Comparison of ENCODE assay signal across 12 mouse cellular contexts in the genomic region with DNA sequence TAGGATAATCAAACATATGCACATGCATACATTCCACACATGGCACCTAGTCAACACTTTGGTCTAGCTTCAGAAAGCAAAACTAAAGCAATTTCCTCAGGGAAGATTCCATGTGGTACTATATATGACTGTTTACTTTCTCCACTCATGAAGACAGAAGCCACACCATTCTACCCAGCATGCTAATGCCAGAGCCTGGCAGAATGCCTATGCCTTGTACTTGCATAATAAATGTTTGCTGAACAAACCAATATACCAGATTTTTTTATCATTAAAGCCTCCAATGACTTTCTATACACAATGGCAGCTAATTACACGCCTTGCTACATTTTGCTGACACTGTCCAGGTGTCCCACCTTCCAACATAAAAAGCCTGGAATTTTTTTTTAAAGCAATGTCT. TPM values are rescaled to one million over a fixed set of nuclear protein-coding genes. Genes with fewer than 3 reads are reported as not detected.
DNase-seq lines count a peak whose midpoint lies in the region; ATAC-seq and TF ChIP-seq lines count a peak whose summit lies in the region.
"Had no signal": no experiment of that assay in that cellular context is flagged by ENCODE, and none has a peak within 500 bp of the region (broad histone marks: within the 10 kb centered on the region; RNA-seq: fewer than 3 reads in every experiment).

No protein-coding gene starts in this region.

- WGBS in heart, embryonic 15.5 days: 61% methylated on average over 1 of the region's 1 CpGs
- 79% methylated on average over 1 of the region's 1 CpGs for WGBS in midbrain, embryonic 12.5 days
- WGBS in midbrain, postnatal 0 days: 54% methylated on average over 1 of the region's 1 CpGs
- WGBS in forebrain, embryonic 14.5 days: 49% methylated on average over 1 of the region's 1 CpGs
- WGBS in stomach, postnatal 0 days: 56% methylated on average over 1 of the region's 1 CpGs
- 78% methylated on average over 1 of the region's 1 CpGs for WGBS in heart, embryonic 10.5 days

- no peak for TF ChIP-seq EP300 in stomach, postnatal 0 days (optimal IDR thresholded peaks at IDR 0.05)

- no peak for TF ChIP-seq CTCF in midbrain, postnatal 0 days (IDR thresholded peaks at IDR 0.05)
- TF ChIP-seq CTCF in stomach, postnatal 0 days (IDR thresholded peaks at IDR 0.05; ENCODE audit: low read depth): no peak

- no peaks in the 10 kb centered on the region for H3K9me3 ChIP-seq in heart, embryonic 15.5 days (replicated peaks)
- H3K9me3 ChIP-seq in midbrain, embryonic 12.5 days: no peaks in the 10 kb centered on the region
- H3K9me3 ChIP-seq in midbrain, postnatal 0 days (ENCODE audit: low read length): no peaks in the 10 kb centered on the region
- H3K9me3 ChIP-seq in forebrain, embryonic 14.5 days (replicated peaks; ENCODE audit: control insufficient read depth, low read length): no peaks in the 10 kb centered on the region
- no peaks in the 10 kb centered on the region for H3K9me3 ChIP-seq in stomach, postnatal 0 days (ENCODE audit: control insufficient read depth, low read length)
- no peaks in the 10 kb centered on the region for H3K9me3 ChIP-seq in heart, embryonic 10.5 days
- H3K9me3 ChIP-seq: intestine, embryonic 15.5 days had no signal

- 0 out of 2 replicates have a peak overlapping the region, but pooled peaks have one; percentile 0 for H3K4me3 ChIP-seq in heart, embryonic 15.5 days
- H3K4me3 ChIP-seq in midbrain, embryonic 12.5 days: no peak overlapping the region
- H3K4me3 ChIP-seq in midbrain, postnatal 0 days (ENCODE audit: low read depth, low read length): no peak overlapping the region
- H3K4me3 ChIP-seq in forebrain, embryonic 14.5 days (ENCODE audit: low read depth, low read length): peak overlapping the region; percentile 49; the same call in 1 of the 2 replicates
- H3K4me3 ChIP-seq in stomach, postnatal 0 days (ENCODE audit: low read depth, low read length): no peak overlapping the region
- no peak overlapping the region for H3K4me3 ChIP-seq in heart, embryonic 10.5 days
- H3K4me3 ChIP-seq: left cerebral cortex, adult 2 months had no signal

- DNase-seq in heart, adult 11 months: no peak
- no peak for DNase-seq in midbrain, postnatal 0 days (ENCODE audit: low spot score)
- peak; percentile 46 for DNase-seq in forebrain, embryonic 14.5 days (ENCODE audit: low spot score)
- peak; percentile 13 for DNase-seq in stomach, postnatal 0 days (ENCODE audit: low spot score)
- no peak for DNase-seq in thymus, postnatal 0 days (ENCODE audit: low spot score)
- no peak for DNase-seq in heart, embryonic 10.5 days (ENCODE audit: low spot score)
- DNase-seq: gastrocnemius, postnatal 36 days; thymus, adult 18-20 months had no signal

- no peaks in the 10 kb centered on the region for H3K36me3 ChIP-seq in heart, embryonic 15.5 days
- 0 out of 2 replicates have a peak, but pooled peaks cover 2% of the 10 kb centered on the region for H3K36me3 ChIP-seq in midbrain, embryonic 12.5 days
- no peaks in the 10 kb centered on the region for H3K36me3 ChIP-seq in midbrain, postnatal 0 days (ENCODE audit: insufficient read depth, low read length)
- H3K36me3 ChIP-seq in forebrain, embryonic 14.5 days (ENCODE audit: control insufficient read depth, insufficient read depth, low read length): no peaks in the 10 kb centered on the region
- H3K36me3 ChIP-seq in stomach, postnatal 0 days (ENCODE audit: control insufficient read depth, insufficient read depth, low read length): no peaks in the 10 kb centered on the region
- peaks cover 2% of the 10 kb centered on the region; the same call in 1 of the 2 replicates for H3K36me3 ChIP-seq in heart, embryonic 10.5 days
- H3K36me3 ChIP-seq: intestine, embryonic 15.5 days had no signal

- H3K4me2 ChIP-seq in heart, embryonic 15.5 days: peak overlapping the region; percentile 65; the same call in 1 of the 2 replicates
- H3K4me2 ChIP-seq in midbrain, embryonic 12.5 days (replicated peaks): peak overlapping the region; percentile 22; the same call in 1 of the 2 replicates
- no peak overlapping the region for H3K4me2 ChIP-seq in midbrain, postnatal 0 days (ENCODE audit: low read depth, low read length, poor library complexity, severe bottlenecking)
- H3K4me2 ChIP-seq in forebrain, embryonic 14.5 days (ENCODE audit: low read length): peak overlapping the region; percentile 57
- H3K4me2 ChIP-seq in stomach, postnatal 0 days (replicated peaks; ENCODE audit: low read depth): no peak overlapping the region

- H3K9ac ChIP-seq in heart, embryonic 15.5 days: no peak overlapping the region
- no peak overlapping the region for H3K9ac ChIP-seq in midbrain, embryonic 12.5 days (replicated peaks)
- no peak overlapping the region for H3K9ac ChIP-seq in midbrain, postnatal 0 days (replicated peaks; ENCODE audit: low read length, poor library complexity, severe bottlenecking)
- H3K9ac ChIP-seq in forebrain, embryonic 14.5 days (ENCODE audit: low read length): no peak overlapping the region
- no peak overlapping the region for H3K9ac ChIP-seq in stomach, postnatal 0 days (ENCODE audit: low read length)
- H3K9ac ChIP-seq: intestine, embryonic 15.5 days had no signal

- no peak for ATAC-seq in heart, embryonic 15.5 days (replicated peaks; ENCODE audit: insufficient number of reproducible peaks, insufficient read depth, low FRiP score, low read depth)
- no peak for ATAC-seq in midbrain, embryonic 12.5 days (ENCODE audit: low FRiP score, low read depth)
- ATAC-seq in midbrain, postnatal 0 days (ENCODE audit: low FRiP score): no peak
- ATAC-seq in forebrain, embryonic 14.5 days: no peak
- ATAC-seq in stomach, postnatal 0 days (ENCODE audit: low FRiP score, low TSS enrichment): no peak
- ATAC-seq: intestine, embryonic 15.5 days had no signal

- no peaks in the 10 kb centered on the region for H3K27me3 ChIP-seq in heart, embryonic 15.5 days
- no peaks in the 10 kb centered on the region for H3K27me3 ChIP-seq in midbrain, embryonic 12.5 days
- no peaks in the 10 kb centered on the region for H3K27me3 ChIP-seq in midbrain, postnatal 0 days (ENCODE audit: insufficient read depth, low read length)
- H3K27me3 ChIP-seq in forebrain, embryonic 14.5 days (replicated peaks; ENCODE audit: control insufficient read depth, insufficient read depth, low read length): no peaks in the 10 kb centered on the region
- no peaks in the 10 kb centered on the region for H3K27me3 ChIP-seq in stomach, postnatal 0 days (ENCODE audit: control insufficient read depth, insufficient read depth, low read length)
- no peaks in the 10 kb centered on the region for H3K27me3 ChIP-seq in heart, embryonic 10.5 days (ENCODE audit: insufficient read depth, poor library complexity, severe bottlenecking)
- H3K27me3 ChIP-seq: intestine, embryonic 15.5 days had no signal

- no peaks in the 10 kb centered on the region for H3K4me1 ChIP-seq in heart, embryonic 15.5 days (replicated peaks)
- H3K4me1 ChIP-seq in midbrain, embryonic 12.5 days: peaks cover 4% of the 10 kb centered on the region; the same call in 1 of the 2 replicates
- no peaks in the 10 kb centered on the region for H3K4me1 ChIP-seq in midbrain, postnatal 0 days (ENCODE audit: insufficient read depth, low read length)
- H3K4me1 ChIP-seq in forebrain, embryonic 14.5 days (ENCODE audit: control insufficient read depth, insufficient read depth, low read length): no peaks in the 10 kb centered on the region
- H3K4me1 ChIP-seq in stomach, postnatal 0 days (replicated peaks; ENCODE audit: control insufficient read depth, insufficient read depth): no peaks in the 10 kb centered on the region
- no peaks in the 10 kb centered on the region for H3K4me1 ChIP-seq in heart, embryonic 10.5 days
- H3K4me1 ChIP-seq: intestine, embryonic 15.5 days had no signal

- no peak overlapping the region for H3K27ac ChIP-seq in heart, embryonic 15.5 days
- H3K27ac ChIP-seq in midbrain, embryonic 12.5 days (replicated peaks): no peak overlapping the region
- H3K27ac ChIP-seq in midbrain, postnatal 0 days (ENCODE audit: low read depth, low read length): no peak overlapping the region
- H3K27ac ChIP-seq in forebrain, embryonic 14.5 days (ENCODE audit: low read depth, low read length): no peak overlapping the region
- H3K27ac ChIP-seq in stomach, postnatal 0 days (replicated peaks): no peak overlapping the region
- no peak overlapping the region for H3K27ac ChIP-seq in heart, embryonic 10.5 days
- H3K27ac ChIP-seq: intestine, embryonic 15.5 days; left cerebral cortex, adult 2 months had no signal

RNA-seq across cellular contexts. Expression of gene Pola1, which starts 1.7 kb away (rescaled TPM):
- 9.0 and 11.0 TPM in 2 replicates for polyA plus RNA-seq in heart, embryonic 15.5 days (2015; fragmentation: Nextera tagmentation; extraction: Ambion mirVana)
- 17.6 and 21.7 TPM in 2 replicates for polyA plus RNA-seq in midbrain, embryonic 12.5 days (2016; fragmentation: Nextera tagmentation; extraction: Ambion mirVana)
- 5.1 and 7.5 TPM in 2 replicates for total RNA-seq in midbrain, postnatal 0 days (2014; rRNA removed)
- polyA plus RNA-seq in midbrain, postnatal 0 days (2015; fragmentation: Nextera tagmentation; extraction: Ambion mirVana): 1.3 and 1.7 TPM in 2 replicates
- 8.1 and 8.6 TPM in 2 replicates for polyA plus RNA-seq in forebrain, embryonic 14.5 days (2014; fragmentation: Nextera tagmentation; extraction: Ambion mirVana)
- 3.5 and 3.7 TPM in 2 replicates for polyA plus RNA-seq in stomach, postnatal 0 days (2015; fragmentation: Nextera tagmentation; extraction: Ambion mirVana)
- 15.9 and 17.4 TPM in 2 replicates for polyA plus RNA-seq in thymus, postnatal 0 days (2015; fragmentation: Nextera tagmentation; extraction: Ambion mirVana)
- 14.8 and 16.1 TPM in 2 replicates for polyA plus RNA-seq in heart, embryonic 10.5 days (2016; fragmentation: Nextera tagmentation; extraction: Ambion mirVana)

RNA-seq across cellular contexts. Expression of gene Pcyt1b, which starts 24.4 kb away (rescaled TPM):
- polyA plus RNA-seq in heart, embryonic 15.5 days (2015; fragmentation: Nextera tagmentation; extraction: Ambion mirVana): 0.69 and 1.1 TPM in 2 replicates
- 15.0 and 16.7 TPM in 2 replicates for polyA plus RNA-seq in midbrain, embryonic 12.5 days (2016; fragmentation: Nextera tagmentation; extraction: Ambion mirVana)
- 23.7 and 24.5 TPM in 2 replicates for total RNA-seq in midbrain, postnatal 0 days (2014; rRNA removed)
- polyA plus RNA-seq in midbrain, postnatal 0 days (2015; fragmentation: Nextera tagmentation; extraction: Ambion mirVana): 15.3 and 17.5 TPM in 2 replicates
- 11.3 and 14.7 TPM in 2 replicates for polyA plus RNA-seq in forebrain, embryonic 14.5 days (2014; fragmentation: Nextera tagmentation; extraction: Ambion mirVana)
- 1.1 and 1.5 TPM in 2 replicates for polyA plus RNA-seq in stomach, postnatal 0 days (2015; fragmentation: Nextera tagmentation; extraction: Ambion mirVana)
- 0.14 and 0.29 TPM in 2 replicates for polyA plus RNA-seq in thymus, postnatal 0 days (2015; fragmentation: Nextera tagmentation; extraction: Ambion mirVana)
- polyA plus RNA-seq in heart, embryonic 10.5 days (2016; fragmentation: Nextera tagmentation; extraction: Ambion mirVana): 3.6 and 4.2 TPM in 2 replicates

Comparison
In these comparisons a context has a peak if more than half of its experiments do, and no peak if none do; other contexts are left out.
1. H3K4me2 ChIP-seq: peak in heart, embryonic 15.5 days (single experiment), midbrain, embryonic 12.5 days (single experiment) and forebrain, embryonic 14.5 days (single experiment); none in midbrain, postnatal 0 days (single experiment) and stomach, postnatal 0 days (single experiment).
2. H3K4me3 ChIP-seq: peak in heart, embryonic 15.5 days (single experiment) and forebrain, embryonic 14.5 days (single experiment); none in midbrain, embryonic 12.5 days (single experiment), midbrain, postnatal 0 days (single experiment), stomach, postnatal 0 days (single experiment) and heart, embryonic 10.5 days (single experiment).
3. DNase-seq: peak in forebrain, embryonic 14.5 days (single experiment) and stomach, postnatal 0 days (single experiment); none in heart, adult 11 months (single experiment), midbrain, postnatal 0 days (single experiment), thymus, postnatal 0 days (single experiment) and heart, embryonic 10.5 days (single experiment).